ENCODE assay signal across 8 mouse cellular contexts in the genomic region with DNA sequence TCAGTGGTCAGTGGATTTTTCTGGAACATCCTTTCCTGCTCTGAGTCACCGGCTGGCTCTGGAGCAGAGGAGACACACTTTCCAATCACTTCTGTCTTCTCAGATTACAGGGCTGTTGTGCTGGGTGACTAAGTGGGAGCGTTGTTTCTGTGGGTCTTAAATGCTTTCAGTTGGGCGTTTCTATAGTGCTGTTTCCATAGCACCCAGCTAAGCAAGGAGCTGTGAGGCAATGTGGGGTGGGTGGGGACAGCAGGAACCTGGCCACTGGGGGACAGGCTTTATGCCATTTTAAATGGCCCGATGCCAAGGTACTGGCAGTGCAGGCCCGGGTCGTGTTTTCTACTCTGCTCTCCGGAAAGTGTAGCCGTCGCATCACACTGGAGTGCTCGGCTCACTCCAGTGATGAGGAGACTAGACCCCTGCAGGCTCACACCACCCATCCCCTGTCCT. TPM values are rescaled to one million over a fixed set of nuclear protein-coding genes. Genes with fewer than 3 reads are reported as not detected.
A peak's percentile ranks its signal among the peaks of the same experiment; 100 is the strongest.
DNase-seq lines count a peak whose midpoint lies in the region; ATAC-seq lines count a peak whose summit lies in the region.

No protein-coding gene starts in this region.

- peak; percentile 49; the same call in 1 of the 2 replicates for ATAC-seq in heart, embryonic 15.5 days (replicated peaks; ENCODE audit: insufficient number of reproducible peaks, insufficient read depth, low FRiP score, low read depth)
- peak; percentile 32; the same call in 1 of the 2 replicates for ATAC-seq in midbrain, embryonic 15.5 days (replicated peaks)
- ATAC-seq in liver, embryonic 12.5 days: no peak

- peak overlapping the region; percentile 54; the same call in 1 of the 2 replicates for H3K27ac ChIP-seq in embryonic facial prominence, embryonic 10.5 days (replicated peaks)
- peak overlapping the region; percentile 48; the same call in 1 of the 2 replicates for H3K27ac ChIP-seq in heart, embryonic 15.5 days
- H3K27ac ChIP-seq in midbrain, embryonic 15.5 days: 0 out of 2 replicates have a peak overlapping the region, but pooled peaks have one; percentile 5
- no peak overlapping the region for H3K27ac ChIP-seq in liver, embryonic 12.5 days

- DNase-seq in layer of hippocampus, adult 18-20 months (ENCODE audit: low spot score in 2 of 2): peak; percentile 49 to 68
- DNase-seq in layer of hippocampus, postnatal 36 days: no peak
- DNase-seq in embryonic facial prominence, embryonic 10.5 days (ENCODE audit: low spot score): peak; percentile 22
- peak; percentile 64 to 91 for DNase-seq in left cerebral cortex, postnatal 14 days (ENCODE audit: low spot score in 2 of 2)
- no peak for DNase-seq in spleen, postnatal 14 days (ENCODE audit: low spot score in 2 of 2)

- 0 out of 2 replicates have a peak overlapping the region, but pooled peaks have one; percentile 11 for H3K4me3 ChIP-seq in embryonic facial prominence, embryonic 10.5 days
- H3K4me3 ChIP-seq in heart, embryonic 15.5 days: no peak overlapping the region
- H3K4me3 ChIP-seq in midbrain, embryonic 15.5 days: no peak overlapping the region
- H3K4me3 ChIP-seq in liver, embryonic 12.5 days: no peak overlapping the region

- H3K9ac ChIP-seq in heart, embryonic 15.5 days: no peak overlapping the region
- H3K9ac ChIP-seq in midbrain, embryonic 15.5 days: no peak overlapping the region
- H3K9ac ChIP-seq in liver, embryonic 12.5 days: no peak overlapping the region

- H3K9me3 ChIP-seq in embryonic facial prominence, embryonic 10.5 days: no peaks in the 10 kb centered on the region
- no peaks in the 10 kb centered on the region for H3K9me3 ChIP-seq in heart, embryonic 15.5 days (replicated peaks)
- H3K9me3 ChIP-seq in midbrain, embryonic 15.5 days: no peaks in the 10 kb centered on the region
- H3K9me3 ChIP-seq in liver, embryonic 12.5 days (replicated peaks): no peaks in the 10 kb centered on the region

- intact Hi-C loops in left cerebral cortex, postnatal 14 days (cut with DNase I): no loop called here

- 60% methylated on average over 10 of the region's 10 CpGs for WGBS in embryonic facial prominence, embryonic 10.5 days
- 19% methylated on average over 10 of the region's 10 CpGs for WGBS in heart, embryonic 15.5 days
- 19% methylated on average over 10 of the region's 10 CpGs for WGBS in midbrain, embryonic 15.5 days
- WGBS in liver, embryonic 12.5 days (ENCODE audit: insufficient replicate concordance): 63% methylated on average over 10 of the region's 10 CpGs

- 0 out of 2 replicates have a peak overlapping the region, but pooled peaks have one; percentile 15 for H3K4me2 ChIP-seq in heart, embryonic 15.5 days
- no peak overlapping the region for H3K4me2 ChIP-seq in midbrain, embryonic 15.5 days
- H3K4me2 ChIP-seq in liver, embryonic 12.5 days: no peak overlapping the region

- peaks cover 22% of the 10 kb centered on the region for H3K36me3 ChIP-seq in embryonic facial prominence, embryonic 10.5 days (replicated peaks)
- H3K36me3 ChIP-seq in heart, embryonic 15.5 days: no peaks in the 10 kb centered on the region
- H3K36me3 ChIP-seq in midbrain, embryonic 15.5 days (replicated peaks): no peaks in the 10 kb centered on the region
- H3K36me3 ChIP-seq in liver, embryonic 12.5 days: peaks cover under 1% of the 10 kb centered on the region; the same call in 1 of the 2 replicates

- peaks cover 46% of the 10 kb centered on the region for H3K4me1 ChIP-seq in embryonic facial prominence, embryonic 10.5 days
- H3K4me1 ChIP-seq in heart, embryonic 15.5 days (replicated peaks): peaks cover 34% of the 10 kb centered on the region
- H3K4me1 ChIP-seq in midbrain, embryonic 15.5 days: peaks cover 26% of the 10 kb centered on the region
- H3K4me1 ChIP-seq in liver, embryonic 12.5 days: peaks cover 7% of the 10 kb centered on the region

- no peaks in the 10 kb centered on the region for H3K27me3 ChIP-seq in embryonic facial prominence, embryonic 10.5 days (replicated peaks; ENCODE audit: low read depth, poor library complexity, severe bottlenecking)
- H3K27me3 ChIP-seq in heart, embryonic 15.5 days: no peaks in the 10 kb centered on the region
- H3K27me3 ChIP-seq in midbrain, embryonic 15.5 days (replicated peaks): no peaks in the 10 kb centered on the region
- no peaks in the 10 kb centered on the region for H3K27me3 ChIP-seq in liver, embryonic 12.5 days (replicated peaks)

RNA-seq across cellular contexts. Expression of gene Baiap2, which starts 46.6 kb away (rescaled TPM):
- total RNA-seq in layer of hippocampus, adult 18-20 months (2021): 100 to 1,000 TPM; 257 to 261 TPM
- 100 to 1,000 TPM; 246 to 257 TPM for total RNA-seq in layer of hippocampus, postnatal 36 days (2021)
- 9.6 and 11.0 TPM in 2 replicates for polyA plus RNA-seq in embryonic facial prominence, embryonic 10.5 days (2016; fragmentation: Nextera tagmentation; extraction: Ambion mirVana)
- polyA plus RNA-seq in heart, embryonic 15.5 days (2015; fragmentation: Nextera tagmentation; extraction: Ambion mirVana): 11.0 and 16.3 TPM in 2 replicates
- 100 to 1,000 TPM; 197 to 200 TPM for total RNA-seq in left cerebral cortex, postnatal 14 days (2021)
- polyA plus RNA-seq in midbrain, embryonic 15.5 days (2015; fragmentation: Nextera tagmentation; extraction: Ambion mirVana): 15.5 and 16.3 TPM in 2 replicates
- polyA plus RNA-seq in liver, embryonic 12.5 days (2016; fragmentation: Nextera tagmentation; extraction: Ambion mirVana): 6.2 and 7.0 TPM in 2 replicates

RNA-seq across cellular contexts. Expression of gene Aatk, which starts 57.8 kb away (rescaled TPM):
- 100 to 1,000 TPM; 205 to 215 TPM for total RNA-seq in layer of hippocampus, adult 18-20 months (2021)
- total RNA-seq in layer of hippocampus, postnatal 36 days (2021): 100 to 1,000 TPM; 213 to 224 TPM
- polyA plus RNA-seq in embryonic facial prominence, embryonic 10.5 days (2016; fragmentation: Nextera tagmentation; extraction: Ambion mirVana): 0.84 and 1.6 TPM in 2 replicates
- polyA plus RNA-seq in heart, embryonic 15.5 days (2015; fragmentation: Nextera tagmentation; extraction: Ambion mirVana): 0.68 and 2.5 TPM in 2 replicates
- 100 to 1,000 TPM; 171 to 185 TPM for total RNA-seq in left cerebral cortex, postnatal 14 days (2021)
- 45.3 and 45.5 TPM in 2 replicates for polyA plus RNA-seq in midbrain, embryonic 15.5 days (2015; fragmentation: Nextera tagmentation; extraction: Ambion mirVana)
- 0.37 and 0.49 TPM in 2 replicates for polyA plus RNA-seq in liver, embryonic 12.5 days (2016; fragmentation: Nextera tagmentation; extraction: Ambion mirVana)

Comparison
In these comparisons a context has a peak if more than half of its experiments do, and no peak if none do; other contexts are left out.
1. DNase-seq: peak in layer of hippocampus, adult 18-20 months (2 of 2), embryonic facial prominence, embryonic 10.5 days (single experiment) and left cerebral cortex, postnatal 14 days (2 of 2); none in layer of hippocampus, postnatal 36 days (0 of 2) and spleen, postnatal 14 days (0 of 2).
2. RNA of gene Aatk, which starts 57.8 kb away (polyA plus RNA-seq): 45.3 to 45.5 TPM in midbrain, embryonic 15.5 days; 0.84 to 1.6 TPM in embryonic facial prominence, embryonic 10.5 days, 0.68 to 2.5 TPM in heart, embryonic 15.5 days and 0.37 to 0.49 TPM in liver, embryonic 12.5 days; every median in the first group is over 10 times any median in the second.